Mouse (Mus musculus) heart, embryonic 13.5 days (tissue): ENCODE results near the gene Pex14. TPM values are rescaled to one million over a fixed set of nuclear protein-coding genes. Genes with fewer than 3 reads are reported as not detected.
"Not testable (repeated sequence)": the region's sequence is repeated elsewhere in the genome, so short reads cannot be mapped to it uniquely, and the experiment has no call there.

ENCODE experiments used
- ATAC-seq: fragments of 200-750 bp; cut with Nextera tagmentation; 2 replicates; pipeline ENCODE4 v1.8.0; 2017; ENCODE audit warnings: moderate TSS enrichment; ENCODE audit not compliant: insufficient number of reproducible peaks, low FRiP score, low TSS enrichment; ENCODE audit errors: extremely low read depth
- H3K27ac ChIP-seq: fragments of 300-500 bp; sonication (generic); replicated peaks from 2 replicates; pipeline ENCODE4 v1.5.1; 2015; ENCODE audit warnings: moderate library complexity, mild to moderate bottlenecking, inconsistent platforms
- H3K27me3 ChIP-seq: fragments of 300-500 bp; sonication (generic); replicated peaks from 2 replicates; pipeline ENCODE4 v1.6.1; 2015; ENCODE audit warnings: mild to moderate bottlenecking, inconsistent platforms
- H3K36me3 ChIP-seq: fragments of 300-500 bp; sonication (generic); 2 replicates; pipeline ENCODE4 v1.6.1; 2015; ENCODE audit warnings: mild to moderate bottlenecking, inconsistent platforms
- H3K4me1 ChIP-seq: fragments of 300-500 bp; sonication (generic); 2 replicates; pipeline ENCODE4 v1.6.1; 2015; ENCODE audit warnings: inconsistent platforms
- H3K4me2 ChIP-seq: fragments of 300-500 bp; sonication (generic); 2 replicates; pipeline ENCODE4 v1.6.1; 2015; ENCODE audit warnings: inconsistent platforms, mild to moderate bottlenecking, moderate library complexity
- H3K4me3 ChIP-seq: fragments of 300-500 bp; sonication (generic); 2 replicates; pipeline ENCODE4 v1.5.1; 2015; ENCODE audit warnings: moderate library complexity, mild to moderate bottlenecking, inconsistent platforms
- H3K9ac ChIP-seq: fragments of 300-500 bp; sonication (generic); 2 replicates; pipeline ENCODE4 v1.6.1; 2015; ENCODE audit warnings: inconsistent platforms, mild to moderate bottlenecking, moderate library complexity
- H3K9me3 ChIP-seq: fragments of 300-500 bp; sonication (generic); 2 replicates; pipeline ENCODE4 v1.6.1; 2016; ENCODE audit warnings: inconsistent platforms
- WGBS: fragments of 180-500 bp; shearing (Covaris S2); methylation state at CpG from one replicate; pipeline ENCODE4 v1.1.7; 2015; ENCODE audit warnings: mixed read lengths; 5-methylcytosine and 5-hydroxymethylcytosine counted together
- polyA plus RNA-seq: library from polyadenylated mRNA; unstranded; fragments of >200 nt; fragmentation: Nextera tagmentation; extraction: Ambion mirVana; gene quantifications from 2 replicates; pipeline ENCODE4 v1.2.1, GENCODE M21; 2015

Gene Pex14
- polyA plus RNA-seq, 1 experiment from 2014 or later: 39.7 TPM

GRCm38 (mm10) chr4:149131789-149132565 lies 32.3 kb upstream of the Pex14 start:
- H3K9ac ChIP-seq: no peak overlapping the region
- no peaks in the 10 kb centered on the region for H3K27me3 ChIP-seq
- H3K9me3 ChIP-seq: no peaks in the 10 kb centered on the region
- H3K4me2 ChIP-seq: no peak overlapping the region
- no peak overlapping the region for H3K27ac ChIP-seq
- H3K36me3 ChIP-seq: peaks cover 37% of the 10 kb centered on the region
- H3K4me3 ChIP-seq: no peak overlapping the region
- ATAC-seq: no peak
- peaks cover 8% of the 10 kb centered on the region for H3K4me1 ChIP-seq
- WGBS: 85% methylated on average over 21 of the region's 21 CpGs

GRCm38 (mm10) chr4:149131021-149131752 lies 31.5 kb upstream of the Pex14 start:
- H3K4me2 ChIP-seq: no peak overlapping the region
- whole genome bisulfite sequencing: 90% methylated on average over 23 of the region's 23 CpGs
- H3K27me3 ChIP-seq: no peaks in the 10 kb centered on the region
- H3K36me3 ChIP-seq: peaks cover 37% of the 10 kb centered on the region
- ATAC-seq: no peak
- no peak overlapping the region for H3K4me3 ChIP-seq
- H3K4me1 ChIP-seq: peaks cover under 1% of the 10 kb centered on the region
- H3K9me3 ChIP-seq: no peaks in the 10 kb centered on the region
- H3K9ac ChIP-seq: no peak overlapping the region
- no peak overlapping the region for H3K27ac ChIP-seq

GRCm38 (mm10) chr4:149128467-149128866 lies 28.8 kb upstream of the Pex14 start:
- WGBS: 77% methylated on average over 18 of the region's 18 CpGs
- ATAC-seq: no peak
- no peaks in the 10 kb centered on the region for H3K9me3 ChIP-seq
- H3K27ac ChIP-seq: no peak overlapping the region
- no peaks in the 10 kb centered on the region for H3K27me3 ChIP-seq
- H3K4me3 ChIP-seq: no peak overlapping the region
- H3K4me2 ChIP-seq: no peak overlapping the region
- no peak overlapping the region for H3K9ac ChIP-seq
- peaks cover 37% of the 10 kb centered on the region for H3K36me3 ChIP-seq
- peaks cover 3% of the 10 kb centered on the region; the same call in 1 of the 2 replicates for H3K4me1 ChIP-seq

GRCm38 (mm10) chr4:149126663-149127062 lies 27.0 kb upstream of the Pex14 start, which contains the start of gene Cort:
Gene Cort (minus strand): TSS chr4:149126763.
- Histone ChIP-seq H3K27ac (no peak within 1 kb of the TSS), H3K4me3 (no peak within 1 kb of the TSS), H3K4me1 (peaks cover 3% of the 10 kb centered on the region; the same call in 1 of the 2 replicates), H3K9me3 (no peaks in the 10 kb centered on the region), H3K9ac (no peak within 1 kb of the TSS), H3K36me3 (peaks cover 41% of the 10 kb centered on the region), H3K27me3 (no peaks in the 10 kb centered on the region), H3K4me2 (no peak within 1 kb of the TSS)
- no peak for ATAC-seq
- WGBS: 77% methylated on average over 11 of the region's 11 CpGs

- H3K9ac ChIP-seq: no peak overlapping the region
- H3K27me3 ChIP-seq: no peaks in the 10 kb centered on the region
- no peak overlapping the region for H3K4me2 ChIP-seq
- WGBS: 71% methylated on average over 6 of the region's 6 CpGs
- H3K27ac ChIP-seq: no peak overlapping the region
- H3K4me3 ChIP-seq: no peak overlapping the region
- no peaks in the 10 kb centered on the region for H3K9me3 ChIP-seq
- H3K36me3 ChIP-seq: peaks cover 37% of the 10 kb centered on the region
- peaks cover 3% of the 10 kb centered on the region; the same call in 1 of the 2 replicates for H3K4me1 ChIP-seq
- no peak for ATAC-seq
Observed at GRCm38 (mm10) chr4:149126115-149126509, 26.4 kb upstream of the Pex14 start.

- no peaks in the 10 kb centered on the region for H3K9me3 ChIP-seq
- no peak for ATAC-seq
- peaks cover 3% of the 10 kb centered on the region; the same call in 1 of the 2 replicates for H3K4me1 ChIP-seq
- no peaks in the 10 kb centered on the region for H3K27me3 ChIP-seq
- no peak overlapping the region for H3K4me3 ChIP-seq
- no peak overlapping the region for H3K27ac ChIP-seq
- H3K36me3 ChIP-seq: peaks cover 34% of the 10 kb centered on the region
- 46% methylated on average over 11 of the region's 11 CpGs for WGBS
- no peak overlapping the region for H3K9ac ChIP-seq
- H3K4me2 ChIP-seq: no peak overlapping the region
Observed at GRCm38 (mm10) chr4:149125341-149126114, 25.9 kb upstream of the Pex14 start.

- ATAC-seq: no peak
- Histone ChIP-seq H3K4me3 (no peak overlapping the region), H3K36me3 (peaks cover 32% of the 10 kb centered on the region), H3K27ac (no peak overlapping the region), H3K9ac (no peak overlapping the region), H3K4me2 (no peak overlapping the region), H3K27me3 (no peaks in the 10 kb centered on the region), H3K9me3 (no peaks in the 10 kb centered on the region), H3K4me1 (peaks cover 3% of the 10 kb centered on the region; the same call in 1 of the 2 replicates)
- WGBS: 52% methylated on average over 5 of the region's 5 CpGs
Observed at GRCm38 (mm10) chr4:149123432-149123831, 23.8 kb upstream of the Pex14 start.

- 79% methylated on average over 12 of the region's 12 CpGs for WGBS
- H3K4me1 ChIP-seq, H3K9ac ChIP-seq, H3K4me3 ChIP-seq, H3K4me2 ChIP-seq, ATAC-seq, H3K9me3 ChIP-seq, H3K27ac ChIP-seq, H3K27me3 ChIP-seq: not testable (repeated sequence)
- H3K36me3 ChIP-seq: peaks cover 39% of the 10 kb centered on the region
Observed at GRCm38 (mm10) chr4:149119978-149120562, 20.4 kb upstream of the Pex14 start.

GRCm38 (mm10) chr4:149103875-149104561 lies 4.3 kb upstream of the Pex14 start, which contains the start of gene Dffa:
Gene Dffa (plus strand): TSS chr4:149104146.
- H3K4me1 ChIP-seq: peaks cover 14% of the 10 kb centered on the region
- peak within 1 kb of the TSS; percentile 94 for H3K9ac ChIP-seq
- no peaks in the 10 kb centered on the region for H3K27me3 ChIP-seq
- H3K4me3 ChIP-seq: peak within 1 kb of the TSS; percentile 74
- H3K9me3 ChIP-seq: no peaks in the 10 kb centered on the region
- H3K36me3 ChIP-seq: peaks cover 30% of the 10 kb centered on the region
- H3K27ac ChIP-seq: 0 out of 2 replicates have a peak within 1 kb of the TSS, but pooled peaks have one; percentile 30
- H3K4me2 ChIP-seq: peak within 1 kb of the TSS; percentile 92
- WGBS: under 1% methylated on average over 35 of the region's 35 CpGs
- peak; percentile 74 for ATAC-seq

GRCm38 (mm10) chr4:149101456-149101855 lies 1.8 kb upstream of the Pex14 start:
- Histone ChIP-seq H3K4me3 (no peak overlapping the region), H3K9ac (no peak overlapping the region), H3K27me3 (no peaks in the 10 kb centered on the region), H3K9me3 (no peaks in the 10 kb centered on the region), H3K4me1 (peaks cover 32% of the 10 kb centered on the region), H3K4me2 (no peak overlapping the region), H3K36me3 (peaks cover 5% of the 10 kb centered on the region), H3K27ac (no peak overlapping the region)
- WGBS: 75% methylated on average over 3 of the region's 3 CpGs
- no peak for ATAC-seq
